Mouse (Mus musculus) liver, adult 2 months (tissue): ENCODE data around the gene Fam149b. TPM values are rescaled to one million over a fixed set of nuclear protein-coding genes. Genes with fewer than 3 reads are reported as not detected.

Experiments
- DNase-seq: peaks from one replicate; pipeline ENCODE4 v3.0.0-alpha.2; 2011; ENCODE audit warnings: low read depth, low spot score; ENCODE audit errors: extremely low read depth
- H3K27ac ChIP-seq: fragments of 200-500 bp; replicated peaks from 2 replicates; pipeline ENCODE4 v1.5.1; 2012; ENCODE audit warnings: low read depth, mild to moderate bottlenecking, control low read depth, inconsistent platforms, low read length; ENCODE audit not compliant: insufficient read depth
- H3K27me3 ChIP-seq: fragments of 200-500 bp; 2 replicates; pipeline ENCODE4 v1.6.1; 2012; ENCODE audit warnings: mild to moderate bottlenecking, moderate library complexity, low read length, inconsistent platforms; ENCODE audit not compliant: control insufficient read depth, insufficient read depth
- H3K36me3 ChIP-seq: fragments of 200-500 bp; 2 replicates; pipeline ENCODE4 v1.6.1; 2012; ENCODE audit warnings: low read length, inconsistent platforms; ENCODE audit not compliant: control insufficient read depth, insufficient read depth
- H3K4me1 ChIP-seq: fragments of 200-500 bp; 2 replicates; pipeline ENCODE4 v1.6.1; 2011; ENCODE audit warnings: low read length; ENCODE audit not compliant: control insufficient read depth, insufficient read depth
- H3K4me3 ChIP-seq: fragments of 200-500 bp; 2 replicates; pipeline ENCODE4 v1.5.1; 2011; ENCODE audit warnings: low read depth, mild to moderate bottlenecking, control low read depth, low read length, moderate library complexity; ENCODE audit not compliant: insufficient read depth
- H3K79me2 ChIP-seq: fragments of 200-500 bp; 2 replicates; pipeline ENCODE4 v1.6.1; 2012; ENCODE audit warnings: inconsistent platforms, mild to moderate bottlenecking, low read length, moderate library complexity; ENCODE audit not compliant: control insufficient read depth, insufficient read depth
- H3K9ac ChIP-seq: fragments of 200-500 bp; 2 replicates; pipeline ENCODE4 v1.6.1; 2012; ENCODE audit warnings: low read depth, mild to moderate bottlenecking, control low read depth, inconsistent platforms, low read length
- CTCF ChIP-seq: fragments of 200-500 bp; IDR thresholded peaks from 2 replicates; pipeline ENCODE4 v1.5.1; 2011; ENCODE audit warnings: low read depth, low read length, control low read depth
- POLR2A ChIP-seq: fragments of 200-500 bp; IDR thresholded peaks from 2 replicates; pipeline ENCODE4 v1.6.1; 2011; ENCODE audit warnings: low read length, control low read depth; ENCODE audit not compliant: insufficient read depth; ENCODE audit errors: extremely low read depth
- WGBS: fragments of 180-500 bp; shearing (Covaris S2); methylation state at CpG from one replicate; pipeline ENCODE4 v1.1.7; 2018; 5-methylcytosine and 5-hydroxymethylcytosine counted together
- polyA plus RNA-seq: library from polyadenylated mRNA; depleted of rRNA; stranded (reverse); fragments of >200 nt; gene quantifications from 2 replicates; pipeline ENCODE4 v1.2.3, GENCODE M21; 2012
- total RNA-seq: library from RNA; depleted of rRNA; stranded (reverse); fragments of >200 nt; gene quantifications from 2 replicates; pipeline ENCODE4 v1.2.3, GENCODE M21; 2014

Fam149b gene
- total and polyA plus RNA-seq, 2 experiments, result 14.6 to 20.8 TPM

- no peak overlapping the region for H3K9ac ChIP-seq
- no peak overlapping the region for H3K27ac ChIP-seq
- no peak for DNase-seq
- TF ChIP-seq POLR2A, result no peak
- H3K36me3 ChIP-seq, result peaks cover 45% of the 10 kb centered on the region
- no peak overlapping the region for H3K4me3 ChIP-seq
- H3K4me1 ChIP-seq, result no peaks in the 10 kb centered on the region
- WGBS, result 97% methylated on average over 4 of the region's 4 CpGs
- no peaks in the 10 kb centered on the region for H3K79me2 ChIP-seq
- no peaks in the 10 kb centered on the region for H3K27me3 ChIP-seq
Measured at GRCm38 (mm10) chr14:20331316-20331715, 16.6 kb upstream of the Fam149b start.

GRCm38 (mm10) chr14:20339415-20339814 is 8.5 kb upstream of the Fam149b start:
- Histone ChIP-seq H3K9ac (no peak overlapping the region), H3K79me2 (no peaks in the 10 kb centered on the region), H3K4me1 (no peaks in the 10 kb centered on the region), H3K27ac (no peak overlapping the region), H3K4me3 (no peak overlapping the region), H3K36me3 (peaks cover 34% of the 10 kb centered on the region), H3K27me3 (no peaks in the 10 kb centered on the region)
- no peak for DNase-seq
- no peak for TF ChIP-seq POLR2A
- no peak for TF ChIP-seq CTCF
- 97% methylated on average over 5 of the region's 5 CpGs for WGBS

GRCm38 (mm10) chr14:20340149-20340548 is 7.8 kb upstream of the Fam149b start:
- no peak overlapping the region for H3K27ac ChIP-seq
- no peak overlapping the region for H3K4me3 ChIP-seq
- 59% methylated on average over 8 of the region's 8 CpGs for WGBS
- no peaks in the 10 kb centered on the region; the same call in 1 of the 2 replicates for H3K79me2 ChIP-seq
- TF ChIP-seq CTCF, result peak; percentile 36; the same call in 1 of the 2 replicates
- no peak for TF ChIP-seq POLR2A
- H3K9ac ChIP-seq, result no peak overlapping the region
- H3K27me3 ChIP-seq, result no peaks in the 10 kb centered on the region
- H3K4me1 ChIP-seq, result no peaks in the 10 kb centered on the region; the same call in 1 of the 2 replicates
- DNase-seq, result peak; percentile 92
- H3K36me3 ChIP-seq, result peaks cover 31% of the 10 kb centered on the region

GRCm38 (mm10) chr14:20340866-20341265 is 7.1 kb upstream of the Fam149b start:
- H3K9ac ChIP-seq, result no peak overlapping the region
- DNase-seq, result no peak
- no peak overlapping the region for H3K27ac ChIP-seq
- H3K36me3 ChIP-seq, result peaks cover 26% of the 10 kb centered on the region
- 86% methylated on average over 7 of the region's 7 CpGs for WGBS
- H3K27me3 ChIP-seq, result no peaks in the 10 kb centered on the region
- no peaks in the 10 kb centered on the region; the same call in 1 of the 2 replicates for H3K79me2 ChIP-seq
- no peak overlapping the region for H3K4me3 ChIP-seq
- TF ChIP-seq POLR2A (no peak), CTCF (no peak)
- H3K4me1 ChIP-seq, result peaks cover 4% of the 10 kb centered on the region

- no peak for TF ChIP-seq CTCF
- no peak for TF ChIP-seq POLR2A
- Histone ChIP-seq H3K27ac (no peak overlapping the region), H3K9ac (no peak overlapping the region), H3K4me3 (no peak overlapping the region), H3K27me3 (no peaks in the 10 kb centered on the region), H3K36me3 (peaks cover 6% of the 10 kb centered on the region), H3K4me1 (peaks cover 11% of the 10 kb centered on the region), H3K79me2 (peaks cover 5% of the 10 kb centered on the region; the same call in 1 of the 2 replicates)
- peak; percentile 10 for DNase-seq
- WGBS, result 59% methylated on average over 9 of the region's 9 CpGs
Measured at GRCm38 (mm10) chr14:20345885-20346284, 2.1 kb upstream of the Fam149b start.

- no peak for DNase-seq
- WGBS, result under 1% methylated on average over 15 of the region's 15 CpGs
- H3K9ac ChIP-seq, result peak overlapping the region; percentile 87
- H3K27ac ChIP-seq, result peak overlapping the region; percentile 68
- no peak for TF ChIP-seq POLR2A
- no peak for TF ChIP-seq CTCF
- H3K36me3 ChIP-seq, result peaks cover 7% of the 10 kb centered on the region
- H3K4me3 ChIP-seq, result peak overlapping the region; percentile 93
- peaks cover 5% of the 10 kb centered on the region; the same call in 1 of the 2 replicates for H3K79me2 ChIP-seq
- H3K4me1 ChIP-seq, result peaks cover 11% of the 10 kb centered on the region
- H3K27me3 ChIP-seq, result no peaks in the 10 kb centered on the region
Measured at GRCm38 (mm10) chr14:20347441-20347990, 446 bp upstream of the Fam149b start.
